Mouse (Mus musculus) C2C12 (cell line): ENCODE results near the gene Zfp180.

ENCODE experiments used
- CTCF ChIP-seq: IDR thresholded peaks from one replicate; pipeline ENCODE4 v1.5.1; 2011; ENCODE audit not compliant: control insufficient read depth, insufficient read depth, insufficient read length
- USF1 ChIP-seq: IDR thresholded peaks from one replicate; pipeline ENCODE4 v1.6.1; 2011; ENCODE audit warnings: low read depth, mild to moderate bottlenecking, control low read depth, moderate library complexity

- TF ChIP-seq CTCF (no peak), USF1 (no peak)
These were observed 60.8 kb downstream of the Zfp180 start for GRCm38 (mm10) chr7:24142566-24142965.
